Mouse (Mus musculus): Measurements from ENCODE around the gene Gm10024. TPM values are rescaled to one million over a fixed set of nuclear protein-coding genes. Genes with fewer than 3 reads are reported as not detected.
"Not testable (repeated sequence)": the region's sequence is repeated elsewhere in the genome, so short reads cannot be mapped to it uniquely, and the experiment has no call there.

Gene Gm10024
- polyA plus RNA-seq (2015; fragmentation: Nextera tagmentation; extraction: Ambion mirVana) = not detected in 2 replicates

DNA sequence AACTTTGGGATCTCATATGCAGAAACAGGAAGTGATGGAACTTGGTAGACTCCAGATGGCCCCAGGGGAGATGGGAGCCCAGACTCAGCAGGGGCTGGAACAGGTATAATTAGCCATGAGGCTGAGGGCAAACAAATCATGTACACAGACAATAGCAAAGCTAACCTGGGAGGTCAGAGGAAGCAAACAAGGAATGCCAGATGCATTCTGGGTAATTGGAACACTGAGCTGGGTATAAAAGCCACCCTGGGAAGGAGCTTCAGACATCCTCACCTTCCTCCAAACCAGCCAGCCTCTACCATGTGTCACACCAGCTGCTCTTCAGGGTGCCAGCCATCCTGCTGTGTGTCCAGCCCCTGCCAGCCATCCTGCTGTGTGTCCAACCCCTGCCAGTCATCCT is at the start of gene Gm10024:
Gene Gm10024, plus strand, starts transcription at position 301 of the 400 bp plus-strand sequence.
- not testable (repeated sequence) for DNase-seq (ENCODE audit: low spot score)

DNA sequence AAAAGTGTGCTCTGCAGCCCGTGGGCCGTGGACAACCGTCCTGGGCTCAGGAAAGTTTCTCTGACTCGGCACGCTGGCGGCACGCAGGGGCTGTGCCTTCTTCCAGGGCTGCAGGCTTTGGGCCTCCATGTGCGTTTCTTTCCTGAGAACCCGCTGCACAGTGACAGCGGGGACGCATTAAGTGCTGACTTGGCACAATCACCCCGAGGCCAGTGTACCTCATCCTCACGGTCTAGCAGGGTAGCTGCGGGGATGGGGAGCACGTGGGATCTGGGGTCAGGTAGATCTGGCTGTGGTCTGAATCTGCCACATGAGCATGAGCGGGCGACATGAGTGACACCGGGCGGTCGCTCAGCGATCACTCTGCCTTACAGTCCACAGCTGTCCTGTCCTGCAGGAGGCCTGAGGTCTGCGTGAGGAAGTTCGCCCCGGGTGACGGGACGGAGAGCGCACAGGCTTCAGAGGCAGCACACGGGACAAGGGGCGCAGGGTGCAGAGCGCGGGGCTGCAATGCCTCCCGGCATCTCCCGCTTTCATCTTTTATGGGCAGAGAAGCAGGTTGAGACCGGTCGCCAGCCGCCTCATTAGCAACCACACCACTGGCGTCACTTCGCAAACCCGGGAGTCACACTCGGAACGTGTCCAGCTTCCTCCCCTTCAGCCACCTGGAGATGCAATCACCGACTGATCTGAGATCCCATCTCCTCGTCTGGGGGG is 47.1 kb upstream of the Gm10024 start:
- DNase-seq (ENCODE audit: low spot score) = no peak

DNA sequence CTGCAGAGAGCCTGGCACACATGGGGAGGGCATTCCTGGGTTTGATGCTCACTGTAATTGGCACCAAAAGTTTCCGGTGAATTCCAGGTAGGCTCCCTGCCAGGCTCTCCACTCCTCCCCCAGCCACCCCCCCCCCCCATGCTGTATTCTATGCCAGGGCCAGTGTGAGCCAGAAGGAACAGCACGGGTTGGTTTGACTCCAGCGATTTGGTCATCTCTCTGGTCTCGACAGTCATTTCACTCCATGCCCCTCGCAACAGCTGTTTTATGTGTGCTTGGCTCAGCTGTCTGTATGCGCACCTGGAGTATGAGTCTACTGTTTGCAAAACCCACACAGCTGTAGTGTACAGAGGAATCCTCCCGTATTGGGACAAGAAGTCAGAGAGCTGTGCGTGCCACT is 44.9 kb upstream of the Gm10024 start:
- no peak for DNase-seq (ENCODE audit: low spot score)

DNA sequence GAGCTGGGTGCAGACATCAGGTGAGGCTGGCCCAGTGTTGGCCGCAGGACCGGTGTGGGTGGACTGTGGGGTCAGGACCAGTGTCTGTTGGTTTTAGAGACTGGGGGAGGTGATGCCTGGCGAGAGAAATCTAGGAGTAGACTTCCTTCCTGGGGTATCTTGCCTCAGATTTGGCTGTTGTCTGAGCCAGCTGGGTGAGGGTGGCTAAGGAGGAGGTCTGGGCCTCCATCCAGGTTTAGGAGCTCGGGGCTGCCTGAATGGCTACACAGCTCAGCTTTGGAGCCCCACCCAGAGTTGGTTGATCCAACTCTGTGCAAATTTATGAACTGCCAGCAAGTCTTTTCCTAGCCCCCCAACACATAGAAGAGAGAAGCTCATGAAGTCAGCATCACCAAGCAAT is 43.9 kb upstream of the Gm10024 start:
- DNase-seq (ENCODE audit: low spot score) = no peak

DNA sequence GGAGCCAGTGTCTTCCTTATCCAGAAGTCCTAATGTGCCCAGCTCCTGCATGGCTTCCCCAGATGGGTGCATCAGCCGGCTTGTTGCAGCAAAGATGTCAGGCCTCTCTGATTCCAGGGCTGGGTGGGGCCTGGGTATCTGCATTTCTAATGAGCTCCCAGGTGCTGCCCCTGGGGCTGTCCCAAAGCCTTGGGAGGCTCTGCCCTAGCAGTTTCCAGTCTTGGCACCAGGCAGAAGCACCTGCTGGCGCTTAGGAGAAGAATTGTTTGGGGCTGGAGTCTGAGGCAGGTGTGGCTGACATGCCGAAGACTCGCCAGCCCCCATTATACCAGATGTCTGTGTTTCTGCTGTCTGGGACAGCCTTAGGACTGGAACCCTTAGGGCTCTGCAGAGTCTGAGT is 40.5 kb upstream of the Gm10024 start:
- DNase-seq (ENCODE audit: low spot score) = no peak

DNA sequence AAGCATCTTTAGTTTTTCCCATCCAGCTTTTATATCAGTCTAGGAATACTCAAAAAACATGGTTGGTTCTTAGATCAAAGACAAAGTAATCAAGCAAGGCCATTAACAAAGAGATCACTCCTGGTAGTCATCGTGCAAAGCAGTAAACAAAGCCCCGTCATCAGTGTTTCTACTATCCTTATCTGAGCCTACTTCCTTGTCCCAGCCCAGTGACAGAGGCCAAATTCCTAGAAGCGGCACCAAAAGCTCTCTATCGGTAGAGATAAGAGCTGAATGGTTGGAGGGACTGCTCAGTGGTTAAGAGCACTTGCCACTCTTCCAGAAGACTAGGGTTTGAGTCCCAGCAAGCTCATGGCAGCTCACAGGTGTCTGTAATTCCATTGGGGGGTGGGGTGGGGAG is 39.7 kb upstream of the Gm10024 start:
- no peak for DNase-seq (ENCODE audit: low spot score)

DNA sequence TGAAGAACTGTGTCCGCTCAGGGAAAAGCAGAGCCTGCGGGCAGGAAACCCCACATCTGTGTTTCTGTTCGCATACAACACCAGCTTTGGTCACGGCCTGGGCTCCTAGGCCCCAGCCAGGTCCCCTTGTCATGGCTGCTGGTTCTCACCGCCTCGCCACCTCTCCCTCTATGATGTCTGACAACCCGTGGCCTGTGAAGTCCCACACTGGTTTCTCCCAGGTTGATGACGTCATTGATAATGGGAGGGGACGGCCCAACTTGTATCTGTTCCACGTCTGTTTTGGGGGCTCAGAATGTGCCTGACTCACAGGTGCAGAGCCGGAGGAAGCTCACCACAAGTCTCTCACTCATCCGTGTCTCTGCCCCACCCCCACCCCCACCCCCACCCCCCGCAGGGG is 37.5 kb upstream of the Gm10024 start:
- DNase-seq (ENCODE audit: low spot score) = peak; percentile 12

DNA sequence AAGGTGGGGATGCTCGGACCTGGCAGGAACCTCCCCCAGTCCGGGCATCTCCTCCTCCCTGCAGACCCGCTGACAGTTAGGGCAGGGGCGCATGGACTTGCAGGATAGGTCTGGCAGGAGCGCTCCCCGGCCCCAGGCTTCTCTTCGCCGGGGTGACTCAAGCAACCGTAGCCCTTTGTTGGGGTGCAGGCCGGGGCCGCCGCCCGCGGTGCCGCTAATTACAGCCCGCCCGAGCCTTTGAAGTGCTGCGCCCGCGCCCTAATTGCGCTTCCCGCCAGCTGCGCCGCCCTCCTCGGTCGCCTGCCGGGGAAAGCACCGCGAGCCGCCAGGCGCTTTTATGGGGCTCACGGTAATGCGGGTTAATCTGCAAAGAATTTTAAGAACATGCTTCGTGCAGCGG is 33.7 kb upstream of the Gm10024 start:
- no peak for DNase-seq (ENCODE audit: low spot score)

DNA sequence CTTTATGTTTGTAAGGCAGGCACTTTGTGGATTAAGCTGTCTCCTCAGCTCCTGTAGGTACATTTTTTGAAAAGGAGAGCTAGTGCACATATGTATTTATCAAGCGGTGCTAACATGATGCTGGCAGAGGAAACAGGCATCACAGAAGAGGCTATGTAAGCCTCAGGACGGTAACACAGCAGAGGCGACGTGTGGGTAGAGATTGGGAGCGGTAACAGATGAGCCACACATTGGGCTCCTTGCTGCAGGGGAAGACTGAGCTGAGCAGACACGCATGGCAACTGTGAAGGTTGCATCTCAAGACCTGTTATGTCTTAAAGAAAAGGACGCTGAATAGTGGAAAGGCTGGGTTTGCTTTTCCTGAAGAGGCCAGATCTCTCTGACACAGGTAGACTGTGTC is 28.3 kb upstream of the Gm10024 start:
- no peak for DNase-seq (ENCODE audit: low spot score)

DNA sequence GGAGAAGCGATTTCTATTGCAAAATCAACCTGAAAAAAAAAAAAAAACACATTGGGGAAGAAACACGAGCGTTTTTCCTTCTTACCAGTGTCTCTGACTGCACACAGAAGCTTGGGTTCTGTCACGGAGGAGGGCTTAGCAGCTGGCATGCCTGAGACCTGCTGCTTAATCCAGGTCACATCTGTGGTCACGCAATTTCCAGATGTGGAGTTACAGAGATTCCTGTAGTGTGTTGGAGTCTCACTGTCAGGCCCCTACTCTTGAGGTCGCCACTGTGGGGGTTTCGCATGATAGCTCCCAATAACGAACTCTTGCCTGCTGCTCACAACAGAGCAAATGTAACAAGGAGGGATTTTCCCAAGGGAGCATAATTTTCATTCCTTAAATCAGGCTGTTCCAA is 27.1 kb upstream of the Gm10024 start:
- no peak for DNase-seq (ENCODE audit: low spot score)

DNA sequence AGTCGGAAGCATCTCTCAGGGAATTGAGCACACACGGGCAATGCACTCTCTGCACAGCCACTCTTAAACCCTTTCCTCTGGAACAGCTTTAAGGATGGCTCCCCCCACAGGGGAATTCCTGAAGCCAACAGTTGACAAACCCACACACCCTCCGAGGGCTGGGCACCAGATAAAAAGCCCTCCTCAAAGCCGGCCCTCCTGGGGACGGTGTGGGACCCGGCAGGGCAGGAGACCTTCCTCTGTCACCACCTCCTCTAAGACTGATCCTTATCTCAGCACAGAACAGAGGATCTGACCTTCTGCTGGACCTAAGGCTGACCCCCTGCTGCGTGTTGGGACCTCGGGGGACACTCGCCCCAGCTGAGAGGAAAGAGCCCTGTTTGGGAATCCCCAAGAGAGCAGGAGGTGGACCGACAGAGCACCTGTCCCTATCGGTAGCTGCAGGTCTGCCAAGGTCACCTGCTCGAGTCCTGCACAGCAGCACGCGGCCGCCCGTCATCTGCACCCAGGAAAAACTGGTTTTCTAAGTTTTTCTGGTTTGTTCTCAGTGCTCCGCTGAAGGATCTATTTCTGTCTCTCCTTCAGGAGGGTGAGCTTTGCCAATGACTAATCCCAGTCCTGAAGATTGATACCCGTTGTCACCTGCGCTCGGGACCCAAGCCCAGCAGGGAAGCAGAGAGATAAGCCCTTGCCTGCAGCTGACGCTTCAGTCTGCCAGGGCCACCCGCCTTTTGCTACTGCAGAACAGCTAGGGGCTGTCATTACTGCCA is 25.2 kb upstream of the Gm10024 start, which contains the start of gene Tspear:
Gene Tspear, plus strand, starts transcription at position 675 of the 770 bp plus-strand sequence.
- DNase-seq (ENCODE audit: low spot score) = no peak

DNA sequence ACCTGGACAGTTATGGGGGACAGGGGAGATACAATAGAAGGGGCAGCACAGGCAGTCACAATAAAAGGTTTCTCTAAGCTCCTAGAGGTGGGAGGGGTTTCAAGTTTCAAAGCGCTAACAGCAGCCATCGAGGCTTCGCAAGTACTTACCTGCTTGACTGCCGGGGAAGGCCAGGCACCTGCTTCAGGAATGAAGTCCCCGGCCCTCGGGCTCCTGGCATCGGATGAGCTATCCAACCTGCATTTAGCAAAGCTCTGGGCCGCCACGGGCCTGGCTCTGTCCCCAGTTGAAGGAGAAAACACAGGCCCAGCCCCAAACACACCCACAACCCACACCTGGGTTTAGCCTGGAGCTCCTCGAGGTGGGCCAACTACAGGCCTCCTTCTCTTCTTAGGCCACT is 24.2 kb upstream of the Gm10024 start:
- no peak for DNase-seq (ENCODE audit: low spot score)

DNA sequence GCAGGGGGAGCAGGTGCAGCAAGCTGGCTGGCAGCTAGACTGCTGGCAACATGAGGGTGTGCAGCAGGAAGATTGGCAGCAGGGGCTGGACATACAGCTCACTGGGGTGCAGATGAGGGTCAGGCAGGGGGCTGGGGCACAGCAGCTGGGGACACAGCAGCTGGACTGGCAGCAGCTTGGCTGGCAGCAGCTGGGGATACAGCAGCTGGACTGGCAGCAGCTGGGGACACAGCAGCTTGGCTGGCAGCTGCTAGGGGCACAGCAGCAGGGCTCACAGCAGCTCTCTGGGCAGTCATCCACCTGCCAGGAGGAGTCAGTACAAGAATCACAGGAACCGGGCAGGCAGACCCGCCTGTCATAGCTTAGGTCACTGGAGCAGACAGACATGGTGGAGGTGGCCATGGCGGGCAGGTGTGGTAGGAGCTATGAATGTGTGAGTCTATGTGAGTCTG is 20.9 kb upstream of the Gm10024 start, which contains the start of gene Gm19402:
Gene Gm19402, minus strand, starts transcription at position 402 of the 452 bp plus-strand sequence.
- DNase-seq (ENCODE audit: low spot score) = not testable (repeated sequence)

DNA sequence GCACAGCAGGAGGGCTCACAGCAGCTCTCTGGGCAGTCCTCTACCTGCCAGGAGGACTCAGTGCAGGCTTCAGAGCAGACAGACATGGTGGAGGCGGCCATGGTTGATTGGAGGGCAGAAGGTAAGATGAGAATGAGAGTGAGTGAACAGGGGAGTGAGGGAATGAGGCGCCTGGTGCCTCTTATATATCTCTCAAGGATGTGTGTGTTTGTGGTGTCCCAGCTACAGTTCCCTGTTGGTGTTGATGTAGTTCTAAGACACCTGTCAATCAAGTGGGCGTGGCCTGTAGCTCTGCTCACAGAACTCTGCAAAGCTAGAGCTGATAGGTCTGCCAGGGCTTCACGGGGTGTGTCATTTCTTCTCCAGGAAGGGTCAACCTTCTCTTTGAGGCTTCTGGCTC is 14.1 kb upstream of the Gm10024 start, which contains the start of gene Gm9508:
Gene Gm9508, minus strand, starts transcription at position 101 of the 400 bp plus-strand sequence.
- no peak for DNase-seq (ENCODE audit: low spot score)

DNA sequence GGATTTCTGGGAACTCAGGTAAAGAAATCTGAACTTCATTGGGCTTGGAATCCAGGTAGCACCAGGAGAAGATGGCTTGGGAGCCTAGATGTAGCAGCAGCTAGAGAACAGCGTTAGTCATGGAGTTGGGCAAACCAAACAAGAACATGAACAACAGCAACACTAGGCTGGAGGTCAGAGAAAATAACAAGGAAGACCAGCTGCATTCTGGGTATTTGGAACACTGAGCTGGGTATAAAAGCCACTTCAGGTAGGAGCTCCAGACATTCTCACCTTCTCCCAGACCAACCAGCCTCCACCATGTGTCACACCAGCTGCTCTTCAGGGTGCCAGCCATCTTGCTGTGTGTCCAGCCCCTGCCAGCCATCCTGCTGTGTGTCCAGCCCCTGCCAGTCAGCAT is 4.9 kb upstream of the Gm10024 start, which contains the start of gene Gm10272:
Gene Gm10272, plus strand, starts transcription at position 301 of the 400 bp plus-strand sequence.
- DNase-seq (ENCODE audit: low spot score) = no peak

DNA sequence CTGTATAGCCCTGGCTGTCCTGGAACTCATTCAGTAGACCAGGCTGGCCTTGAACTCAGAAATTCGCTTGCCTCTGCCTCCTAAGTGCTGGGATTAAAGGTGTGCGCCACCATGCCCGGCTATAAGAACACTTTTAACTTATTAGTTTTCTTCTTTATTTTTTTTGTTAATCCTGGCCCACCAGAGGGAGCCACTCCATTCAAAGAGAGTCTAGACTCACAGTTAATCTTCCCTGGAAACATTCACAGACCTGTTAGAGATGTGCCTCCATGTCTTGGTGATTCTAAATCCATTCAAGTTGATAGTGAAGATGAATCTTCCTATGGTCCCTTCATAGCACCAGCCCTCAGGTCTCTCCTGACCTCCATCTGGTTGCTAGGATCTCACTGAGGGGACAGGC is 1.4 kb upstream of the Gm10024 start:
- DNase-seq (ENCODE audit: low spot score) = no peak

DNA sequence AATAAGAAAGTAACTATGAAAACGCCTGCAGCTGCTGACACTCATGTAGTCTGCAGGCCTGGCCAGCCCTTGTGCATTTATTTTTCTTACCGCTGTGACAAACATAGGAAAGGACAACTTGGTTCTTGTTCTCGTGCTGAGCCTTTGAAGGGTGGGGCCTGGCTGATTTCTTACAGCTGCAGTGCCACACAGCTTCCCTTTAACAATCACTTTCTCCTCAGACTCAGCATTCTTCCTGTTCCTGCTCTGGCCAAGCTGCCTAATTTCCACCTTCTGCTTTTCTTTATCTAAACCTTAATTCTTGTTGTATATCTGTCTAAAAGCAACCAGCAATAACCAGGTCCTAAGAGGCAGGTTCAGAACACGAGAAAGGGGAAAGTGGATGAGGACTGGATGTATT is 2.5 kb downstream of the Gm10024 start:
- no peak for DNase-seq (ENCODE audit: low spot score)

DNA sequence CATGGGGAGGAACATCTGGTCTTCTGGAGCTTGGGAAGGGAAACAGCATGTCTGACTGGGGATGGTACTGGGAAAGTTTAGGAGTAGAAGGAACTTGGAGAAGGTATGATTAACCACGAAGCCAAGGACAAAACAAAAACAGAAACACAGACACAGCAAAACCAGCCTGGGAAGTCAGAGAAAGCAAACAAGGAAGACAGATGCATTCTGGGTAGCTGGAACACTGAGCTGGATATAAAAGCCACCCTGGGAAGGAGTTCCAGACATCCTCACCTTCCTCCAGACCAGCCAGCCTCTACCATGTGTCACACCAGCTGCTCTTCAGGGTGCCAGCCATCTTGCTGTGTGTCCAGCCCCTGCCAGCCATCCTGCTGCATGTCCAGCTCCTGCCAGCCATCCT is 4.2 kb downstream of the Gm10024 start, which contains the start of gene Gm10142:
Gene Gm10142, plus strand, starts transcription at position 301 of the 400 bp plus-strand sequence.
- DNase-seq (ENCODE audit: low spot score) = no peak

DNA sequence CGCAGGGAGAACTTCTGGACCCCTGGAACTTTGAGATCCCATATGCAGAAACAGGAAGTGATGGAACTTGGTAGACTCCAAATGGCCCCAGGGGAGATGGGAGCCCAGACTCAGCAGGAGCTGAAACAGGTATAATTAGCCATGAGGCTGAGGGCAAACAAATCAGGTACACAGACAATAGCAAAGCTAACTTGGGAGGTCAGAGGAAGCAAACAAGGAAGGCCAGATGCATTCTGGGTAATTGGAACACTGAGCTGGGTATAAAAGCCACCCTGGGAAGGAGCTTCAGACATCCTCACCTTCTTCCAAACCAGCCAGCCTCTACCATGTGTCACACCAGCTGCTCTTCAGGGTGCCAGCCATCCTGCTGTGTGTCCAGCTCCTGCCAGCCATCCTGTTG is 9.0 kb downstream of the Gm10024 start, which contains the start of gene Krtap12-1:
Gene Krtap12-1, plus strand, starts transcription at position 301 of the 400 bp plus-strand sequence.
- DNase-seq (ENCODE audit: low spot score) = not testable (repeated sequence)

DNA sequence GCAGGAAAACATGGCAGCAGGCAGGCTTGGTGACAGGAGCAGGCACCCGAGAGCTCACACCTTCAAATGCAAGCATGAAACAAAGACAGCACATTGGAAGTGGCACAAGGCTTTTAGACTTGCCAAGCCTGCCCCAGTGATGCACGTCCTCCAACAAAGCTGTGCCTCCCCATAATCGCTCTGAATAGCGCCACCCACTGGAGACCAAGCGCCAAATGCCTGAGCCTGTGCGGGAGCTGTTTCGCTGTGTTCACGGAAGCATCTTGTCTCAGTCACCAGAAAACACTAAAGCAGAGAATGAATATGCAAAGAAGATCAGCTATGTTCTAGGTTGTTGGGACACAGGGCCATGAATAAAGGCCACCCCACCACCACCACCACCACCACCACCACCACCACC is 13.6 kb downstream of the Gm10024 start:
- DNase-seq (ENCODE audit: low spot score) = no peak

DNA sequence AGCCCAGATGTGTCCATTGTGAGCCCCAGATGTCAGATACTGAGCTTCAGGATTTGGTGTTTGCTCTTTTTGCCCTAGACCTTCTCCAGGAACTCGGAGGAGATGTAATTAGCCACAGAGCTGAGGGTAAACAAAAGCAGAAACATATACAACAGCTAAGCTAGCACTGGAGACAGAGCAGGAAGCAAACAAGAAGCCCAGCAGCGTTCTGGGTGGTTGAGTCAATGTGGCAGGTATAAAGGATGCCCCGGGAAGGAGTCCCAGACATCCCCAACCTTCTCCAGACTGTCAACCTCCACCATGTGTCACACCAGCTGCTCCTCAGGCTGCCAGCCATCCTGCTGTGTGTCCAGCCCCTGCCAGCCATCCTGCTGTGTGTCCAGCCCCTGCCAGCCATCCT is 14.9 kb downstream of the Gm10024 start, which contains the start of gene Gm10100:
Gene Gm10100, plus strand, starts transcription at position 301 of the 400 bp plus-strand sequence.
- no peak for DNase-seq (ENCODE audit: low spot score)

DNA sequence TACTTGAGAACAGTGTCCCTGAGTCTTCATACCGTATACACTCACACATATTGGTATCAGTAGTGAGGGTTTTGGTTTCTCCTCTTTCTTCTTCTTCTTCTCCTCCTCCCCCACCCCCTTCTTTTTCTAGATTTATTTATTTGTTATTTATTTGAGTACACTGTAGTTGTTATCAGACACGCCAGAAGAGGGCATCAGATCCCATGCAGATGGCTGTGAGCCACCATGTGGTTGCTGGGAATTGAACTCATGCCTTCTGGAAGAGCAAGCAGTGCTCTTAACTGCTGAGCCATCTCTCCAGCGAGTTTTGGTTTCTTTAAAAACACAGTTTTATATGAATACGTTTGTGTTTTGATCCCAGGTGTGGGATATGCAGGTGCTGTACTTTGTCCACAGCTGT is 17.0 kb downstream of the Gm10024 start:
- DNase-seq (ENCODE audit: low spot score) = no peak

All from thymus, postnatal 0 days (tissue).